Comparison of ENCODE assay signal across 28 mouse cellular contexts in the genomic region with DNA sequence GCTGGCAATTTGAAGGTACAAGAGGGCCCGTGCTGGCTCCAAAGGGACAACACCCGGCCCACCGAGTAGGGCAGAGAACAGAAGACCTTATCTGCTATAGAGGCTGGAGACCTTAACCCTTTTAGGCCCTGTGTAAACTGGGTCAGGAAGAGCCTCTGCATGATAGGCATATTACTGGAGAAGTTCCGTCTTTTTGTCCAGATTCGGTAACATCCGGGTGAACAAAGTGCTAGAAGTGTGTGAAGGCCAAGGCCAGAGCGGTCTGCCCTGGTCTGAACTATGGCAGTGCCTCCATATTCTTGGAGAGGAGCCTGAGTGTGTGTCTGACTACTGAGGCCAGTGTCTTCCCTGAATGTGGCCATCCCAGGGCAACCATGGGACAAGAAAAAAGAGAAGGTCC. TPM values are rescaled to one million over a fixed set of nuclear protein-coding genes. Genes with fewer than 3 reads are reported as not detected.
"Had no signal": no experiment of that assay in that cellular context is flagged by ENCODE, and none has a peak within 500 bp of the region (broad histone marks: within the 10 kb centered on the region; RNA-seq: fewer than 3 reads in every experiment).

A gene (minus strand): TSS at position 101 of the 400 bp plus-strand sequence.

- DNase-seq: kidney, adult 2 months; kidney, postnatal 25 days; layer of hippocampus, adult 9-11 months; liver; lung, adult 18-20 months; lung, postnatal 14 days; right cerebral cortex, adult 18-20 months; right cerebral cortex, postnatal 14 days; right cerebral cortex, postnatal 4 days; spleen, adult 18-20 months; thymus, postnatal 14 days; thymus, postnatal 4 days had no signal

- H3K4me3 ChIP-seq: limb, embryonic 10.5 days; limb, embryonic 13.5 days; liver, embryonic 12.5 days; liver, embryonic 15.5 days; midbrain, embryonic 12.5 days; midbrain, embryonic 15.5 days; neural tube, embryonic 12.5 days; neural tube, embryonic 15.5 days; stomach, embryonic 15.5 days had no signal

- H3K4me1 ChIP-seq: limb, embryonic 10.5 days; limb, embryonic 13.5 days; liver, embryonic 12.5 days; liver, embryonic 15.5 days; midbrain, embryonic 12.5 days; midbrain, embryonic 15.5 days; neural tube, embryonic 12.5 days; neural tube, embryonic 15.5 days; stomach, embryonic 15.5 days had no signal

- ATAC-seq: liver, embryonic 12.5 days; midbrain, embryonic 15.5 days had no signal

RNA-seq across cellular contexts. Expression of the gene that starts here (rescaled TPM):
- total RNA-seq: layer of hippocampus, postnatal 25 days; left cerebral cortex, adult 18-20 months; left cerebral cortex, postnatal 25 days had no signal
- polyA plus RNA-seq: kidney, embryonic 14.5 days; kidney, postnatal 0 days; limb, embryonic 10.5 days; limb, embryonic 13.5 days; liver, embryonic 12.5 days; liver, embryonic 15.5 days; lung, embryonic 16.5 days; macrophage; midbrain, embryonic 12.5 days; midbrain, embryonic 15.5 days; neural tube, embryonic 12.5 days; neural tube, embryonic 15.5 days; stomach, embryonic 15.5 days had no signal
